Mouse (Mus musculus) CH12.LX (cell line): ENCODE data around the gene Tnk1.

Experiments used
- CHD2 ChIP-seq: IDR thresholded peaks from 2 replicates; pipeline ENCODE4 v1.6.1; 2011; ENCODE audit warnings: low read length, improper control_type of control experiment
- CTCF ChIP-seq, 2 experiments: IDR thresholded peaks in 1 of 2; conservative IDR thresholded peaks in 1 of 2; 2 replicates each; pipeline ENCODE4 v1.5.1; 2011 to 2012; ENCODE audit warnings: low read depth in 2 of 2, low read length in 2 of 2, improper control_type of control experiment in 1 of 2, inconsistent platforms in 1 of 2, mild to moderate bottlenecking in 1 of 2, moderate library complexity in 1 of 2
- EP300 ChIP-seq: IDR thresholded peaks from 2 replicates; pipeline ENCODE4 v1.6.1; 2011; ENCODE audit warnings: low read length, improper control_type of control experiment
- JUN ChIP-seq: IDR thresholded peaks from 2 replicates; pipeline ENCODE4 v1.6.1; 2011; ENCODE audit warnings: low read depth, mild to moderate bottlenecking, low read length, improper control_type of control experiment, moderate library complexity; ENCODE audit not compliant: insufficient read depth
- JUND ChIP-seq: conservative IDR thresholded peaks from 2 replicates; pipeline ENCODE4 v1.6.1; 2011; ENCODE audit warnings: low read depth, low read length, improper control_type of control experiment
- MAFK ChIP-seq: IDR thresholded peaks from 2 replicates; pipeline ENCODE4 v1.6.1; 2011; ENCODE audit warnings: low read length, improper control_type of control experiment; ENCODE audit not compliant: insufficient replicate concordance
- MAX ChIP-seq: IDR thresholded peaks from 2 replicates; pipeline ENCODE4 v1.6.1; 2011; ENCODE audit warnings: low read length, improper control_type of control experiment
- MAZ ChIP-seq: IDR thresholded peaks from 2 replicates; pipeline ENCODE4 v1.6.1; 2012; ENCODE audit warnings: low read depth, mild to moderate bottlenecking, inconsistent platforms, low read length, improper control_type of control experiment, moderate library complexity
- NELFE ChIP-seq: IDR thresholded peaks from 2 replicates; pipeline ENCODE4 v1.6.1; 2011; ENCODE audit warnings: low read depth, low read length, improper control_type of control experiment
- POLR2A ChIP-seq: IDR thresholded peaks from 2 replicates; pipeline ENCODE4 v1.6.1; 2011; ENCODE audit warnings: low read depth, mild to moderate bottlenecking, improper control_type of control experiment, low read length
- ZMIZ1 ChIP-seq: IDR thresholded peaks from 2 replicates; pipeline ENCODE4 v1.6.1; 2012; ENCODE audit warnings: low read depth, mild to moderate bottlenecking, inconsistent platforms, low read length, improper control_type of control experiment
- ZNF384 ChIP-seq: IDR thresholded peaks from 2 replicates; pipeline ENCODE4 v1.6.1; 2012; ENCODE audit warnings: low read depth, low read length, improper control_type of control experiment, inconsistent platforms

GRCm38 (mm10) chr11:69865561-69865960 is 7.0 kb upstream of the Tnk1 start:
- TF ChIP-seq NELFE: no peak
- TF ChIP-seq POLR2A: no peak
- no peak for TF ChIP-seq EP300
- TF ChIP-seq CTCF (conservative IDR thresholded peaks at IDR 0.05 in 1 of 2, IDR thresholded peaks at IDR 0.05 in 1 of 2; ENCODE audit: low read depth in 2 of 2, low read length in 2 of 2): no peak
- no peak for TF ChIP-seq MAFK
- TF ChIP-seq ZNF384: no peak
- no peak for TF ChIP-seq JUN
- no peak for TF ChIP-seq ZMIZ1
- TF ChIP-seq MAX: no peak
- TF ChIP-seq MAZ: no peak
- no peak for TF ChIP-seq CHD2
- TF ChIP-seq JUND: no peak
